Mouse (Mus musculus): ENCODE measurements around the gene Ntrk1.
"Not testable (repeated sequence)": the region's sequence is repeated elsewhere in the genome, so short reads cannot be mapped to it uniquely, and the experiment has no call there.

Gene Ntrk1

DNA sequence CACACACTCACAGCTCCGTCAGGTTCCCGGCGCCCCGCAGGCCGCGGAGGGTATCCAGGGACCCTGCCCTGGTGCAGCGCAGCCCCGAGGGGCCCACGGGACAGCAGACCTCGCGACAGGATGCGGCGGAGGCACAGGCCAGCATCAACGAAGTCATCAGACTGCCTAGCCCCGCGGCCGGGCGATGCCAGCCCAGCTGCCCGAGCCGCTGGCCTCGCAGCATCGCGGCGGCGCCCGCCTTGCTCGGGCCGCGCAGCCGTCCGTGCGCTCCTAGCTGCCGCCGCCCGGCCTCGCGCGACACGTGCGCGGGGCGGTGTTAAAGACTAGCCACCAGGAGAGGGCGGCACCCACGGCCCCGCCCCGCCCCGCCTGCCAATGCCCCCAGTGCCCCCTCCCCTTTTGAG, at the start of gene Ntrk1:
Gene Ntrk1 (minus strand): TSS at position 241 of the 404 bp plus-strand sequence.
- no peak for DNase-seq (ENCODE audit: low read depth, low spot score)

DNA sequence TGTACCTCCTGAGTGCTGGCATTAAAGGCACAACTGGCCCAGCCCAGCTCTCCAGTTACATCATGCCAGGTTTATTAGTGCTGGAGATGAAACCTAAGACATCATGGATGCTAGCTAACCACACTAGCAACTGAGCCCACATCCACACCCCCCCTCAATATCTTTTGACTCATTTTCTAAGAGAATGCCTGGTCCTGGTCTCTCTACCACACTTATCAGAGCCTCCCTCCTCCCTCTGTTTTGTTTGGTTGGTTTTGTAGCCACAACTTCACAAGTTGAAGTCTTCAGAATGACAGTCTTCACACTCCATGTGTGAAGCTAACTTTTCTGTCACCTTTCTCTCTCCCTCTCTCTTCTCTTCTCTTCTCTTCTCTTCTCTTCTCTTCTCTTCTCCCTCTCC, 45.9 kb upstream of the Ntrk1 start:
- DNase-seq (ENCODE audit: low read depth, low spot score) = no peak

DNA sequence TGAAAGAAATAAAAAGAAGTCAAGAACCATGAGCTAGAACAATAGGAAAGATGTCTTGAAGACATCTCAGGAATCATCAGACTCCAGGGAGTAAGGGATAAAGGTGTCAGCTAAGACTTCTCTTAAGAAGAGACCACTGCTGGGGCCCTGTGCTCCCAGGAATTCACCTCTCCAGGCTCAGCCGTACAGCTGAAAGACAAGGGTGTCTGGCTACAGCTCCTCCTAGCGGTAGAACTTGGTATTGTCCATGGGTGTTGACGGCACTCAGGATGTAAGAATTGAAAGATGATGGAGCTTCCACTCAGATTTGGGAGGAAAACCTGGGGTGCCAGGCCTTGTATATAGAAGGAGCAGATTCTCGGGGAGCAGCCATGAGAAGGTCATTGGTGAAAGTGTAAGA, 43.7 kb upstream of the Ntrk1 start:
- DNase-seq (ENCODE audit: low read depth, low spot score) = peak; percentile 53

DNA sequence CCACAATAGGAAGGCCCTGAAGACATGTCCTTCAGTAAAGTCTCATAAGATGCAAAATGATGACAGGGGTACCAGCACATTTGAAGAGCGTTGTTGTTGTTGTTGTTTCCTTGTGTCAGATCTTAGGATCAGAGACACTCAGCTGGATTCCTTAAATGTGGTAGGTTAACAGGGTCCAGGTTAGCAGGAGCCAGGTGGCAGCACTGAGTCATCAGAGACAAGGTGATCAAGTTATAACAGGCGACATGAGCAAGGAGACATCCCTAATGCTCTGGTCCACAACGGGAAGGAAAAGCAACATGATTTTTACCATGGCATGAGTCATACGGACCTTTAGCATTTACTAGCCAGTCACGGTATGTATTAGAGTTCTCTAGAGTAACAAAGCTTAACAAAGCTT, 38.5 kb upstream of the Ntrk1 start:
- DNase-seq (ENCODE audit: low read depth, low spot score) = no peak

DNA sequence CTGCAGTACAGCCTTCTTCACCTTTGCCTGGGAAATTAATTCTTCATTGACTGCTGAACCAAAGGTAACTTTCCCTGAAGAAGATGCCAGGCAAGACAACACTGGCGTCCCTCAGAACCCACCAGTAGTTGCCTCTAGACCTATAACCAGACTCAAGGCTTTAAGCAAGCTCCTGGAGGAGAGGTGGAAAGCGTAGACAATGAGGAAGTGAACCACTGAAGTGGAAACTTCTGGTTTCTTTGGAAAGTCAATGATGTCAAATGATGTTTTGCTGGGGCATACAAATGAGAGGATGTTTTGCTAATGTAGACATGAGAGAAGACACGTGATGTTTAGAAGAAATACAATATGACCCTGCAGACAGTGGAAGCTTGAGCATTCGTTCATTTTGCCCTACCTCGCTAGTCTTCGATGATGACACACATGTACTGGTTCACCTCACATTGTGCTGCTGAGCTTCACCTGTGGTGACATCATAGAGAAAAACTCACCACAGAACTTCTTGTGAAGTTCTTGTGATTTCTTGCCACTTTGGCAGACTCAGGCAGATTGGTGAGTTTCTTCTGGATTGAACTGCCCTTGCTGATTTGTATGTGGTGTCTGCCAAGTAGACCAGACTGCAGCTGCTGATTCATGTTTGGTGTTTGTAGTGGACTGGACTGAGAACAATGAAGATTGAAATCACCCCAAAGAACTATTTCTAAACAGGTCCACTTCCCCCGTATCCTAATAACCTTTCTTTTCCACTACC, 37.3 kb upstream of the Ntrk1 start:
- DNase-seq (ENCODE audit: low read depth, low spot score) = no peak

DNA sequence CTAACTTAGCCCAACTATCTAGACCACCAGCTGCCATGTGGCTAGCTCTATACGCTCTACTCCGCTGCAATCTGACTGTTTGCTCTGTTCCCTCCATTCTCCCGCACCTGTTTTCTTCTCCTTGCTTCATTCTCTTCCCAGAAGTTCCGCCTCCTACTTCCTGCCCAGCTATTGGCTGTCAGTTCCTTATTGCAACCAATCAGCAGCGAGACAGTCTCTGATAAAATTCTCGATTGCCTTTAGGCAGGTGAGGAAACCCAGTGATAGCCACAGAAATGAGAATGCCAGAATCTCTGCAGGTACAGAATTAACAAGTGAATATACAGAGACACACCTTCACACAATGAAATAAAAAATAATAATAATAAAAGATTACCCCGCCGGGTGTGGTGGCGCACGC, 34.1 kb upstream of the Ntrk1 start:
- no peak for DNase-seq (ENCODE audit: low read depth, low spot score)

DNA sequence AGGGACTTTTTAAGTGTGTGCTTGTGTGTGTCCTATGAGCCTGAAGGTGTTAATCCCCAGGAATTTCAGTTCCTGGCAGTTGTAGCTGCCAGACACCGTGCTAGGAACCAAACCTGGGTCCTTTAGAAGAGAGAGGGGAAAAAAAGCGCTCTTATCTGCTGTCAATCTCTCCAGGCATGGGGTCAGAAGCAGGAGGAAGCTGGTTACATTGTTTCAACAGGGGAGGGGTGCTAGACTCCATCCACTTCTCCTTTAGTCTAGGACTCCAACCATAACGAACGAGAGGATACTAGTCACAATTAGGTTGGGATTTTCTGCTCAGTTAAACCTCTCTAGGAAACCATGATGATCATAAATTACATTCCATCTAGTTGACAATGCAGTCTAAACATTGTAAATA, 33.5 kb upstream of the Ntrk1 start:
- no peak for DNase-seq (ENCODE audit: low read depth, low spot score)

DNA sequence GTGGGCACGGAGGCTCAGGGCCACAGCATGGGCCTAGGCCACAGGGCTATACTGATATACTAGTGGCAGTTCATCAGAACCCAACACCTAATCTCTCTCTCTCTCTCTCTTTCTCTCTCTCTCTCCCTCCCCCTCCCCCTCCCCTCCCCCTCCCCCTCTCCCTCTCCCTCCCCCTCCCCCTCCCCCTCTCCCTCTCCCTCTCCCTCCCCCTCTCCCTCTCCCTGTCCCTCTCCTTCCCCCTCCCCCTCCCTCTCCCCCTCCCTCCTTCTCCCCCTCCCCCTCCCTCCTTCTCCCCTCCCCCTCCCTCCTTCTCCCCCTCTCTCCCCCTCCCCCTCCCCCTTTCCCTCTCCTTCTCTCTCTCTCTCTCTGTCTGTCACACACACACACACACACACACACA, 29.2 kb upstream of the Ntrk1 start, which contains the start of gene Pear1:
Gene Pear1 (minus strand): TSS at position 101 of the 400 bp plus-strand sequence.
- not testable (repeated sequence) for DNase-seq (ENCODE audit: low read depth, low spot score)

DNA sequence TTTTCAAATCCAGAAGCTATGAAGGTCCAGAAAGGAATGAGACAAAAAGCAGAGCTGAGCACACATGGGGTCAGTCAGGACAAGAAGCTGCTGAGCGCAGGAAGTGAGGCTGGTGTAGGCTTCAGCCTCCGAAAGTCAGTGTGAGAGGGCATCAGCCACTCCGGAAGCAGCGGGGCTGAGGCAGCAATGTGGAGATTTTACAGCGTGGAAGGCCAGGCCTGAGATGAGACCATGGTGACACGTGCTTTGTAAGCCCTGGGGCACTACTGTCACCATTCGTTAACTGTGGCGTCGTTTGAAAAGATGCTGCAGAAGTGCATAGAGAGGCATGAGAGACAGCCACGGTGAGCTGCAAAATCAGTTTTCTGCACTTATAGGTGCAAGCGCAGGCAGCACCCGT, 23.3 kb upstream of the Ntrk1 start:
- DNase-seq (ENCODE audit: low read depth, low spot score) = no peak

DNA sequence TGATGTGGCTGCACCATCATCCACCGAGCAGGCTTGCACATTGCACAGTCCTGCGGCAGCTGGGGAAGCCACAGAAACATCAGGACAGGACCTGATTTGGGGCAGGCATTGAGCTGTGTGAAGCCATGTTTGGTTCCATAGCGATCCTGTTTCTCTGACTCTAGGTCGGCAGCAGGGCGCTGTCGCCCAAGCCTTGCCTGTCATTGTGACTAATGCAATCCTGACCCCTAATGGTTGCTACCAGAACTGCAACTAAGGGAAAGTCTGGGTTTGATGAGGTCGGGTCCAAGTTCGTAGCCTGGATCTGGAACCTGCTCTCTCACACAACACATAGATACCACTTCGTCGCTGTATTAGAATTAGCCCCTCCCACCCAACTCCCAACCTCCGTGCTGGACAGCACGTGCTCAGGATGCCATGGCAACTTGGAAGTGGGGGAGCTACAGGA, 21.7 kb upstream of the Ntrk1 start:
- peak; percentile 49 for DNase-seq (ENCODE audit: low read depth, low spot score)

DNA sequence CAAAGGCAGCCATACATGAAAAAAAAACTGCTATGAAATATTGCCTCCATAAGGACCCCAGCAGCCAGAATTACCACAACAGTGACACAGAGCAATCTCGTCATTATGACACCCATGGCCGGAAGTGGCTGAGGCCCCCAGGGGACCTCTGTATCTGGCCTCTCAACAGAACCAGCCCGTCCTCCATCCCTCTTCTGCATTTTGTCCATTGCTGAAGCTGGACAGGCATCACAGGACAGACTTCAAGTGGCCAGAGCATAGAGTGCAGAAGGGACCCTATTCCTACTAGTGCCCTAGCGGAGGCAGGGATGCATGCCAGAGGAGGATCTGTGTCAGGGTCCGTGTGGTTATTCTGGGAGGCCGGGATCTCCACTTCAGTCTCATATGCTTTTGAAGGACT, 21.2 kb upstream of the Ntrk1 start:
- no peak for DNase-seq (ENCODE audit: low read depth, low spot score)

DNA sequence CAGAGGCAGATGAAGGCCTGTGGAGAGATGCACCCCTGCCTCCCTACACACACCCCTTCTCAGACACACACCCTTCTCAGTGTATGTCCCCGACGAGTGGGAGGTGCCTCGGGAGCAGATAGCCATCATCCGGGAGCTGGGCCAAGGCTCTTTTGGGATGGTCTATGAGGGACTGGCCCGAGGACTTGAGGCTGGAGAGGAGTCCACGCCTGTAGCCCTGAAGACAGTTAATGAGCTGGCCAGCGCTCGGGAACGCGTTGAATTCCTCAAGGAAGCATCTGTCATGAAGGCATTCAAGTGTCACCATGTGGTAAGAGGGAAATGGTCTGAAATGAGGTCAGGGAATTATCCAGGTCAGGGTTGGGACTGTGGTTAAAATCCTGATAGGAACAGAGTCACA, 17.9 kb upstream of the Ntrk1 start:
- no peak for DNase-seq (ENCODE audit: low read depth, low spot score)

DNA sequence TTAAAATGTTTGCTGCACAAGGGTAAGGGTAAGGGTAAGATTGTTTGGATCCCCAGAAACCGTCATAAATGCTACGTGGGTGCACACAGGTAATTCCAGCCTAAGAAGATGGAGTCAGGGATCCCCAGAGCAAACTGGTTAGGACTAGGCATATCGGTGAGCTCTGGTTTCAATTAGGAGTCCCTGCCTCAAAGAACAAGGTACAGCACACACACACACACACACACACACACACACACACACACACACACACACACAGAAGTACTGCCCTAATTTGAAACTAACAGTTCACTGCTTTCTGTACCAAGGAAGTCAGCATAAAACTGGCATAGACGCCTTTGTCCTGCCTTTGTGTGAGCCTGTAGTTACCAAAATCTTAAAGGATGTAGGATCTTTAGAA, 17.5 kb upstream of the Ntrk1 start:
- no peak for DNase-seq (ENCODE audit: low read depth, low spot score)

DNA sequence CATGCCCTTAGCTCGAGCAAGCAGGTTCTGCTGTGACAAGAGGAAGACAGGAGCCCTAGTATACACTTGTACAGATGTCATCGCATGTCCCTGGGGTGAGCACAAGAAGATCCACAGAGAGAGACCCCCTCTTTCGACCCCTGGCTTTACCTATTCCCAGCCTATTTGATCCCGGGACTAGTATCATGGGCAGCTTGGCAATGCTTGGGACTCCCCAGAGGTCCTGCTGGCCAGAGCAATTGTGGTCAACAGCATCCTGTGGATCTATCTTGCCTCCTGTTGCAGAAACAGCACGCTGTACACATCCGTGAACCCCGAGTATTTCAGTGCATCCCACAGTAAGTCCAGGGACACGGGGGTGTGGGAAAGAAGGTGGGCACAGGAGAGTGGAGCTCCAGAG, 16.3 kb upstream of the Ntrk1 start:
- no peak for DNase-seq (ENCODE audit: low read depth, low spot score)

DNA sequence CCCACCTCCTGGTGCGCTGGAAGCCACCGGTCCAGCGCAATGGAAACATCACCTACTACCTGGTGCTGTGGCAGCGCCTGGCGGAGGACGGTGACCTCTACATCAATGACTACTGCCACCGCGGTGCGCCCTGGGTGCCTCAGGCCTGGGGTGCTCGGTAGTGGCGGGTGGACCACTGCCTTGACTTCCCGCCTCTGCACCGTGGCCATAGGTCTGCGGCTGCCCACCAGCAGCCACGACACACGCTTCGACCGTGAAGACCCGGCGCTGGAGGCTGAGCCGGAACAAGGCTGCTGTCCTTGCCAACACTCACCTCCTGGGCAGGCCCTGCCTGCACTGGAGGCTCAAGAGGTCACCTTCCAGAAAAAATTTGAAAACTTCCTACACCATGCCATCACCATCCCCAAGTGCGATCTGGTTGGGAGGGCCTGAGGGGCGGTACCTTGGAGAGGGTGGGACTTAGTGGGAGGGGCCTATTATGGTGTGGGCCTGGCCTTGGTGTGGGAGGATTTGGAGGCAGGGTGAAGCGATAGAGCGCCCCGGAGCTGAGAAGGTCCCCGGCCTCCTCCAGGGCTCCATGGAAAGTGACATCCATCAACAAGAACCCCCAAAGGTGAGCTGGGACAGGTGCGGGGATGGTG, 14.5 kb upstream of the Ntrk1 start:
- DNase-seq (ENCODE audit: low read depth, low spot score) = no peak

DNA sequence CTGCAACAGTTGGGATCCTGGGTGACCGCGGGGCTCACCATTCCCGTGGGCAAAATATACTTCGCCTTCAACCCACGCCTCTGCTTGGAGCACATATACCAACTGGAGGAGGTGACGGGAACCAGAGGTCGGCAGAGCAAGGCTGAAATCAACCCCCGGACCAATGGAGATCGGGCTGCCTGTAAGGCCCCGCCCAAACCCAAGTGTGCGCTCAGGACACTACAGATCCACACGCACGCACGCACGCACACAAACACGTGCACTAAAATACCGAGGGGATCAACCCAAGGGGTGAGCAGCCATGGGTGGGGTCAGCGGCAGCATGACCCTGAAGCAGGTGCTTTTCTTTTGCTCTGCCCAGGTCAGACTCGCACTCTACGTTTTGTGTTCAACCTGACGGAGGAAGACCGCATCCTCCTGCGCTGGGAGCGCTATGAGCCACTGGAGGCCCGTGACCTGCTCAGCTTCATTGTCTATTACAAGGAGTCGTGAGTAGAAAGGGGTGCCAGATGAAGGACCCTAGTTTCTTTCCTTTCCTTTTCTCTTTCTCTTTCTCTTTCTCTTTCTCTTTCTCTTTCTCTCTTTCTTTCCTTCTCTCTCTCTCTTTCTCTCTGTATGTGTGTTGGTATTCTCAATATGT, 9.2 kb upstream of the Ntrk1 start:
- DNase-seq (ENCODE audit: low read depth, low spot score) = no peak

DNA sequence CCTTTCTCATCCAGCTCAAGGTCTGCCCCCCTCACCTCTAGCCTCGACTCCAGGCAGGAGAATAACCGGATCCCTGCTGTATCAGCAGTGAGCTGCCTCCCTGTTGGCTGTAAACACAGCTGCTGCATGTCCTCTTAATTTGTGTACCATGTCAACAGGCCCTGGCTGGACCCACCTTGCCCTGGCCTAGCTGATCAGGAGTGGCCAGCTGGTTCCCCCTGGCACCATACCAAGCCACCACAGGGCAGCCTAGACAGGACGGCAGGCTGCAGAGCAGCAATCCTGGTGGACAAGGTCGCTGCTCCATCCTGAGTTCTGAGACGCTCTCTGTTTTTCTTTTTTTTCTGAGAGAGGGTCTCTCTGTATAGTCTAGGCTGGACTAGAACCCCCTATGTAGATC, 6.7 kb upstream of the Ntrk1 start:
- DNase-seq (ENCODE audit: low read depth, low spot score) = no peak

DNA sequence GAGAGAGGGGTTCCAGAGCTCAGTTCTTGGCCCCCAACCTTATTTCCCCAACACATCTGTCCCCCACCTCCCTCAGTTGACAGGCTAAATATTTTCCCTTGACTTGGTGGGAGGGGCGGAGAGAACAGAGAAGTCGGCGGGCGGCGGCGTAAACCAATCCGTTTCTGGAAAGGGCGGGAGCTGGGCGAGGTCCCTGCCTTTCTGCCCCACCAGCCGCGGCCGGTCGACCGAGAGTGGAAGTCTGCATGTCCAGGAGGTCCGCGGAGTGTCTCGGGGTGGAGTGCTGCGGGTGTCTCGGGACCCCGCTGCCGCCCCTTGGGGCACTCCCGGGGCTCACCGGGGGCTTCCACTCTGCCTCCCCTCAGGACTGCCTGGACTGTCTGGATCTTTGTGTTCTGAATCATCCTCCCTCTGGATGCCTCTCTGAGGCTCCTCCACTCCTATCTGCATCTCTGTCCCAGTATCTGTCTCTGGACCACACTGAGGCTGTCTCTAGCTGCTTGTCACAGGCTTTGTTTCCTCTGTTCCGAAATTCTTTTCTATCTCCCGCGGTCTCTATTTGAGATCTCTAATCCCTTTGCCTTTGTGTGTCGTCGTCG, 1.9 kb upstream of the Ntrk1 start, which contains the start of gene Insrr:
Gene Insrr (plus strand): TSS at position 216 of the 599 bp plus-strand sequence.
- DNase-seq (ENCODE audit: low read depth, low spot score) = no peak

DNA sequence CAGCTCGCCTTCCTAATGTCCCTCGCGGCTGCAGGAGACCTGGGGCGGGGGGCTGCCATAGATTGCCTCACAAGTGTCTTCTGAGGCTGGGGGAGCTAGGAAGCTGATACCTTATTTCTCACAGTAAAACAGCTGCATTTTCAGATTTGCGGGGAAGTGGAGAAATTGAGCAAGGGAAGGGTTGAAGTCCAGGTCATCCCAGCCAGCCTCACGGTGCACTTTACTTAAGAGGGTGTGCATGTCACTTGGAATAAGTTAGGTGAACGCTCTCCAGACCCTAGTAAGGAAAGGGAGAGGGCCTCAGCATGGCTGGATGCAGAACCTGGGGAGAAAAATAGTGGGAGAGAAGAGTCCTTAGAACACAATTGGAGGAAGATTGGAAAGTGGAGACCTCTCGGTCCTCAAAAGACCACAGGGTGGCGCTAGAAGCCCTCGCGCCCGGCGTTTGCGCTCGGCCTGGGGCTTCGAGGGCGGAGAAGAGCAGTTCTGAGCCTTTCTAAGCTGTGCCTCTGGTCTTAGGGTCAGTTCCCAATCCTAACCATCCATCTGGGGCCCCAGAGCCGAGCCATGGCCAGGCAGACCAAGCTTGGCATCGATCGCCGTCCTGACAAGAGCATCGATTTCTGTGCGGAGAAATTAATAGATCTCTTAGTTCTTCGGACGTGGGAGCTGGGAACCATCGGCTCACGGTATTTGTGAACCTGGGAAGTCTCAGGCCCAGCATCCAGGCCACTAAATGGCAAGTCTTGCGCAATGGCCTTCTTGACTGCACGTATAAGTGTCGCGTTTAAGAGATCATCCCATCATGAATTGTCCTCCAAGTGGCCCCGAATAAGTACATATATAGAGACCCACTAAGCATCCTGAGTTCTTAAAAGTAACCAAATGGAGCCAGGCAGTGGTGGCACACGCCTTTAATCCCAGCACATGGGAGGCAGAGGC, 645 bp upstream of the Ntrk1 start:
- no peak for DNase-seq (ENCODE audit: low read depth, low spot score)

DNA sequence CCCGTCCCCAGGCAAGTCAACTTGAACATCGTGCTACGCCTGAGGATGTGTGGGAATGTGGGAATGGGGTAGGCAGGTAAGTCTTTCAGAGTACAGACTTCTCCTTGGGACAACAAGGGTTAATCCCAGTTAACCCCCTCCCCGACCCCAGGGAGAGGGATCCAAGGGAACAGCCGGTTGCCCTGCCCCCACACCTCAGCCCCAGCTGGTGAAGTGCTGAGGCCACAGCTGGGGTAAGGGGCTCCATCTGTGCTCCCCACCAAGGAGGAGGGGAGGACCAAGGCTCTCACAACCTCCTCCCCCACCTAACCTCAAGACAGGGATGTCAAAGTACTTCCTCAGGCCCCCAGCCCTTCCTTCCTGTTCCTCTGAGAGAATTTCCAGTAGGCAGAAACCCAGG, 5.2 kb downstream of the Ntrk1 start:
- no peak for DNase-seq (ENCODE audit: low read depth, low spot score)

DNA sequence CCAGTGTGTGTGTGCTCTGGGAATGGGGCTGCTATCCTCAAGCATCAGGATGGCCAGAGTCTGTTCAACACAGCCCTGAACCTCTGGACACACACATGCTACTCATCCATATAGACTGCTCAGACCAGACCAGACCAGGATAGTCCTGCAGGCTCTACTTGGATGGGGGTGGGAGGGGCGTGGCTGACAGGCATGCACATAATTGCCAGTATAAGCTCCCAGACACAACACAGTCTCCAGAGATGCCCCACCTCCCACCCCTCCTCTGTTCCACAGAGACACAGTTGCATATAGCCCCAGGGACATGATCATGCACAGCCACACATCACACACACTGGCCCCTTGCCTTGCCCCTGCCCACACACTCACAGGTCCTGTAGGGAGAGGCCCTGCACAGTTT, 5.7 kb downstream of the Ntrk1 start:
- no peak for DNase-seq (ENCODE audit: low read depth, low spot score)
